Mouse (Mus musculus) embryonic facial prominence, embryonic 12.5 days (tissue): ENCODE results near the gene Lhpp. TPM values are rescaled to one million over a fixed set of nuclear protein-coding genes. Genes with fewer than 3 reads are reported as not detected.
A peak's percentile ranks its signal among the peaks of the same experiment; 100 is the strongest.

Source experiments
- ATAC-seq: fragments of 200-750 bp; cut with Nextera tagmentation; 2 replicates; pipeline ENCODE4 v1.8.0; 2017; ENCODE audit not compliant: insufficient number of reproducible peaks, insufficient read depth, low FRiP score, low TSS enrichment
- H3K27ac ChIP-seq: fragments of 300-500 bp; sonication (generic); 2 replicates; pipeline ENCODE4 v1.5.1; 2016; ENCODE audit warnings: mild to moderate bottlenecking
- H3K27me3 ChIP-seq: fragments of 300-500 bp; sonication (generic); 2 replicates; pipeline ENCODE4 v1.6.1; 2016; ENCODE audit warnings: mild to moderate bottlenecking, moderate library complexity
- H3K36me3 ChIP-seq: fragments of 300-500 bp; sonication (generic); 2 replicates; pipeline ENCODE4 v1.6.1; 2016; ENCODE audit warnings: mild to moderate bottlenecking
- H3K4me1 ChIP-seq: fragments of 300-500 bp; sonication (generic); 2 replicates; pipeline ENCODE4 v1.6.1; 2016
- H3K4me2 ChIP-seq: fragments of 300-500 bp; sonication (generic); replicated peaks from 2 replicates; pipeline ENCODE4 v1.6.1; 2016; ENCODE audit warnings: mild to moderate bottlenecking, moderate library complexity
- H3K4me3 ChIP-seq: fragments of 300-500 bp; sonication (generic); 2 replicates; pipeline ENCODE4 v1.5.1; 2016; ENCODE audit warnings: mild to moderate bottlenecking
- H3K9ac ChIP-seq: fragments of 300-500 bp; sonication (generic); 2 replicates; pipeline ENCODE4 v1.6.1; 2016; ENCODE audit warnings: mild to moderate bottlenecking, moderate library complexity
- H3K9me3 ChIP-seq: fragments of 300-500 bp; sonication (generic); 2 replicates; pipeline ENCODE4 v1.6.1; 2016; ENCODE audit warnings: mild to moderate bottlenecking, moderate library complexity
- WGBS: fragments of 180-500 bp; shearing (Covaris S2); methylation state at CpG from one replicate; pipeline ENCODE4 v1.1.7; 2016; 5-methylcytosine and 5-hydroxymethylcytosine counted together
- polyA plus RNA-seq: library from polyadenylated mRNA; unstranded; fragments of >200 nt; fragmentation: Nextera tagmentation; extraction: Ambion mirVana; gene quantifications from 2 replicates; pipeline ENCODE4 v1.2.1, GENCODE M21; 2016

Gene Lhpp
- polyA plus RNA-seq, 1 experiment from 2014 or later, result 17.8 TPM

DNA sequence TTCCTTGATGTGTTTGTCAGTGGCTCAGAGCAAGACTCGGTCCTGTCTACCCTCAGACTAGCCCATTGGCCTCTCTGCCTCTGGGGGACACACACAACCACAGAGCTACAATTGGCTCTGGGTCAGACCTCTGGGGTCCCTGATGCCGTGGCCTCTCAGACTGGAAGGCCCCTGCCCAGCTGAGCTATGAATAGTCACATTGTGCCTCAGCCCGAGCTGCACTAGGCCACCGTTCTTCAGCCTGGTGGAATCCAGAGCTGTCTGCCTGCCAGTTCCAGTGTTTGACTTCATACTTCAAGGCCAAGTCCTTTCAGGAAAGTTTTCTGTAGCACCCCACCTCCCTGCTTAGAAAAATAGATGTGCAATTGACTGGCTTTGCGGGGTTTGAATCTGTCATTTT, 78.3 kb downstream of the Lhpp start:
- Histone ChIP-seq H3K9me3 (no peaks in the 10 kb centered on the region), H3K27ac (peak overlapping the region; percentile 63), H3K36me3 (no peaks in the 10 kb centered on the region), H3K9ac (no peak overlapping the region), H3K4me3 (no peak overlapping the region), H3K4me2 (no peak overlapping the region), H3K27me3 (no peaks in the 10 kb centered on the region), H3K4me1 (peaks cover 20% of the 10 kb centered on the region; the same call in 1 of the 2 replicates)
- no peak for ATAC-seq
- 32% methylated on average over 5 of the region's 5 CpGs for WGBS

GRCm38 (mm10) chr7:132689722-132690121, 79.3 kb downstream of the Lhpp start:
- H3K9ac ChIP-seq, result no peak overlapping the region
- H3K4me3 ChIP-seq, result no peak overlapping the region
- WGBS, result 46% methylated on average over 5 of the region's 5 CpGs
- H3K4me2 ChIP-seq, result no peak overlapping the region
- peaks cover 20% of the 10 kb centered on the region; the same call in 1 of the 2 replicates for H3K4me1 ChIP-seq
- no peak for ATAC-seq
- no peaks in the 10 kb centered on the region for H3K36me3 ChIP-seq
- H3K9me3 ChIP-seq, result no peaks in the 10 kb centered on the region
- no peak overlapping the region for H3K27ac ChIP-seq
- H3K27me3 ChIP-seq, result no peaks in the 10 kb centered on the region

GRCm38 (mm10) chr7:132690716-132691472, 80.5 kb downstream of the Lhpp start:
- WGBS, result 86% methylated on average over 14 of the region's 14 CpGs
- H3K4me1 ChIP-seq, result peaks cover 20% of the 10 kb centered on the region; the same call in 1 of the 2 replicates
- H3K4me2 ChIP-seq, result no peak overlapping the region
- no peak overlapping the region for H3K27ac ChIP-seq
- ATAC-seq, result no peak
- no peaks in the 10 kb centered on the region for H3K9me3 ChIP-seq
- no peak overlapping the region for H3K9ac ChIP-seq
- no peaks in the 10 kb centered on the region for H3K36me3 ChIP-seq
- H3K27me3 ChIP-seq, result no peaks in the 10 kb centered on the region
- H3K4me3 ChIP-seq, result no peak overlapping the region

DNA sequence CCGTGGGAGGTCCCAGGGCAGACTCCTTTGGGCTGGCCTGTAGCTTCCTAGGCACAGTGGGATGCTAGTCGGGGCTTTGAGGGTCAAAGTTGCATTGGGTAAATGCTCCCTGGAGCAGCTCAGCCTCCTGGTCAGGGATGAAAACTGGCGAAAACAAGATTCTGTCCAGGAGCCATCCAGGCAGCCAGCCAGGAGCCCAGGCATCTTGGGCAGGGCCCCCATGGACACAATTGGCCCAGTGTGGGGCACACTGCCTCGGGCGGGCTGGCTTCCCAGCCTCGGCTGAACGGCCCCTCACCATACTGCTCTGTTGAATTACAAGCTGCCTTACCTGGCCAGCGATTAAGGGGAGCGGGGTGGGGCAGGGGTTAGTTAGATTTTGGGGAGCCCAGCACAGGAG, 82.3 kb downstream of the Lhpp start:
- peaks cover 20% of the 10 kb centered on the region; the same call in 1 of the 2 replicates for H3K4me1 ChIP-seq
- no peak overlapping the region for H3K27ac ChIP-seq
- no peaks in the 10 kb centered on the region for H3K36me3 ChIP-seq
- H3K4me2 ChIP-seq, result no peak overlapping the region
- 58% methylated on average over 9 of the region's 9 CpGs for whole genome bisulfite sequencing
- ATAC-seq, result no peak
- no peak overlapping the region for H3K9ac ChIP-seq
- no peaks in the 10 kb centered on the region for H3K9me3 ChIP-seq
- no peak overlapping the region for H3K4me3 ChIP-seq
- no peaks in the 10 kb centered on the region for H3K27me3 ChIP-seq

DNA sequence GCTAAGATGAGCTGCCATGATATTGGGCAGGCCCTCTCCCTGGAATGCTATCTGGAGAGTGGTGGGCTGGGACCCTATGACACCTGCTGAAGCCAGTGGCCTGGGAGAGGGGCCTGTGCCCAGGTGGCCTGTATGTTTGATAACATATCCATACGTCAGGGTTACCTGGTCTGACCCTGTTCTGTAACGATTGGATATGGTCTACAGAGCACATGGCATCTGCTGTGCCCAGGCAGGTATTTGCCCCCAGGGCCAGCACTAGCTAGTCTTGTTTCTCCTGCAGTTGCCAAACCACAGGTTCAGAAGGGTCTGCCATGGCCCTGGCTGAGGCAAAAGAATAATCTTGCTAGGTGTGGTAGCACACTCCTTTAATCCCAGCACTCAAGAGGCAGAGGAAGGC, 83.1 kb downstream of the Lhpp start:
- no peak for ATAC-seq
- no peaks in the 10 kb centered on the region for H3K9me3 ChIP-seq
- H3K4me1 ChIP-seq, result 0 out of 2 replicates have a peak, but pooled peaks cover 15% of the 10 kb centered on the region
- no peak overlapping the region for H3K4me2 ChIP-seq
- no peaks in the 10 kb centered on the region for H3K36me3 ChIP-seq
- H3K27ac ChIP-seq, result no peak overlapping the region
- no peak overlapping the region for H3K9ac ChIP-seq
- no peak overlapping the region for H3K4me3 ChIP-seq
- H3K27me3 ChIP-seq, result no peaks in the 10 kb centered on the region
- WGBS, result 76% methylated on average over 2 of the region's 2 CpGs

DNA sequence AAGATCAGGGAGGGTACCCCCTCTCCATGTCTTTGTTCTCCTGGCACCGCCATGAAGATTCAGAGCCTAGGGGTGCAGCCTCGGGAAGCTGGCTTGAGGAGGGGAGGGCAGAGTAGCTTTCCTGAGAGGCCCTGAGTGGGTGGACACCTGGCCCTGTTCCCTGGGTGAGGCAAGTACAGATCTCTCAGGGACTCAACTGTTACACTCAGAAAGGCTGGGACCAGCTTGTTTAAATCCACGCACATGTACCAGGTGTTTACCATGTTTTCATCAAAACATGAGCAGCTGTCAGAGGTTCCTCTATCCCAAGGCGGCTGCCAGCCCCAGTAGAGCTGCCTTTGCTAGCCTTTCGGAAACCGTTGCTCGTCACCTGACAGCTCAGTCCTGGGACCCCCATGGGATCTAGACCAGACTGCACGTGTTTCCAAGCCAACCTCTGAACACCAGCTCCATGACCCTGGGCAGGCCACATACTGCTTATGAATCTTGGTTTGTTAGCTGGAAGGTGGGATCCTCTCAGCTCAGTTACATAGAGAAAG, 86.9 kb downstream of the Lhpp start:
- Histone ChIP-seq H3K9me3 (no peaks in the 10 kb centered on the region), H3K36me3 (no peaks in the 10 kb centered on the region), H3K27ac (no peak overlapping the region), H3K4me3 (no peak overlapping the region), H3K4me2 (no peak overlapping the region), H3K27me3 (no peaks in the 10 kb centered on the region), H3K9ac (no peak overlapping the region), H3K4me1 (peaks cover 11% of the 10 kb centered on the region; the same call in 1 of the 2 replicates)
- WGBS, result 68% methylated on average over 8 of the region's 8 CpGs
- no peak for ATAC-seq

- H3K27me3 ChIP-seq, result no peaks in the 10 kb centered on the region
- no peaks in the 10 kb centered on the region for H3K9me3 ChIP-seq
- no peaks in the 10 kb centered on the region for H3K36me3 ChIP-seq
- H3K4me3 ChIP-seq, result no peak overlapping the region
- 86% methylated on average over 4 of the region's 4 CpGs for WGBS
- no peak overlapping the region for H3K4me2 ChIP-seq
- H3K4me1 ChIP-seq, result peaks cover 11% of the 10 kb centered on the region; the same call in 1 of the 2 replicates
- no peak for ATAC-seq
- H3K27ac ChIP-seq, result no peak overlapping the region
- H3K9ac ChIP-seq, result no peak overlapping the region
Observed at GRCm38 (mm10) chr7:132698737-132699136, 88.3 kb downstream of the Lhpp start.

GRCm38 (mm10) chr7:132699165-132699564, 88.7 kb downstream of the Lhpp start:
- H3K4me1 ChIP-seq, result peaks cover 11% of the 10 kb centered on the region; the same call in 1 of the 2 replicates
- H3K4me2 ChIP-seq, result no peak overlapping the region
- no peak overlapping the region for H3K9ac ChIP-seq
- 59% methylated on average over 4 of the region's 4 CpGs for WGBS
- no peak for ATAC-seq
- no peak overlapping the region for H3K4me3 ChIP-seq
- no peaks in the 10 kb centered on the region for H3K9me3 ChIP-seq
- H3K27me3 ChIP-seq, result no peaks in the 10 kb centered on the region
- H3K36me3 ChIP-seq, result no peaks in the 10 kb centered on the region
- H3K27ac ChIP-seq, result no peak overlapping the region

DNA sequence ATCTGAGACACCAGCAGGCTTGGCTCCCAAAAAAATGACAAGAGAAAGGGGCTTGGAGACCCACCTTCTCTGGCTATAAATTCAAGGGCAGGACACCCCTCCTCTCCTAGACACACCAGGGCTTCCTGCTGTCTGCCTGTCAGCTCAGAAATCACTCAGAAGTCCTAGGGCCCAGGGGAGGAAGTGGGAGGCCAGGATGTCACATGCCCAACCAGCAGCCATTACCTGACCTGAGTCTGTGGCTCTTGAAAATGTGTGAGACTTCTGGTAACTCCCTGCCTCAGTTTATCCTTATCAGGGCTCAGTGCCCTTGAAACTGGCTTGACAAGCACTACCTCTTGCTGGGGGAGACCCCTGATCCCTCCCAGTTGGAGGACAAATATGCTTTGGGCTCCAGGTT, 89.2 kb downstream of the Lhpp start:
- H3K27ac ChIP-seq, result no peak overlapping the region

GRCm38 (mm10) chr7:132700107-132700506, 89.7 kb downstream of the Lhpp start:
- WGBS, result 62% methylated on average over 4 of the region's 4 CpGs
- Histone ChIP-seq H3K27ac (no peak overlapping the region), H3K9ac (no peak overlapping the region), H3K4me2 (no peak overlapping the region), H3K36me3 (no peaks in the 10 kb centered on the region), H3K4me3 (no peak overlapping the region), H3K27me3 (no peaks in the 10 kb centered on the region), H3K4me1 (peaks cover 11% of the 10 kb centered on the region; the same call in 1 of the 2 replicates), H3K9me3 (no peaks in the 10 kb centered on the region)
- ATAC-seq, result 0 out of 2 replicates have a peak, but pooled peaks have one; percentile 37

More for the DNA sequence above, 89.2 kb downstream of the Lhpp start:
- Histone ChIP-seq H3K36me3 (no peaks in the 10 kb centered on the region), H3K9ac (no peak overlapping the region), H3K4me3 (no peak overlapping the region), H3K4me2 (no peak overlapping the region), H3K27me3 (no peaks in the 10 kb centered on the region), H3K4me1 (peaks cover 11% of the 10 kb centered on the region; the same call in 1 of the 2 replicates), H3K9me3 (no peaks in the 10 kb centered on the region)
- ATAC-seq, result no peak

DNA sequence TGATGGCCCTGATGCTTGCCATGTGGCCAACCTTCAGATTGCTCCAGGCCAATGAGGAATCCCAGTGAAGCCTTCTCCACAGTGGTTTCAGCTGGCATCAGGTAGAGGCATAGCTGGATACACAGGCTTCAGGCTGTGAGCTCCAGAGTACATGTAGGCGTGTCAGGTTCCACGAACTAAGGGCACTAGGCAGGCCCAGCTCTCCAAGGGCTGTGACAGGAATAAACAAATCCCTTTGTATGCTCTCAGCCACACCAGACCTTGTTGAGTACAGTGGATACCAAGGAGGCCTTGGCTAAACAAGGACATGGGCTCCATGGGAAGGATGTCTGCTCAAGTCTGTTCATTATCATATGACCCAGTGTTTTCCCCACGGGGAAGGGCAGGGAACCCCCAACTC, 91.0 kb downstream of the Lhpp start:
- Histone ChIP-seq H3K27ac (no peak overlapping the region), H3K27me3 (no peaks in the 10 kb centered on the region), H3K9me3 (no peaks in the 10 kb centered on the region), H3K4me2 (no peak overlapping the region), H3K4me1 (peaks cover 11% of the 10 kb centered on the region; the same call in 1 of the 2 replicates), H3K9ac (no peak overlapping the region), H3K4me3 (no peak overlapping the region), H3K36me3 (no peaks in the 10 kb centered on the region)
- 85% methylated on average over 3 of the region's 3 CpGs for WGBS
- ATAC-seq, result no peak

DNA sequence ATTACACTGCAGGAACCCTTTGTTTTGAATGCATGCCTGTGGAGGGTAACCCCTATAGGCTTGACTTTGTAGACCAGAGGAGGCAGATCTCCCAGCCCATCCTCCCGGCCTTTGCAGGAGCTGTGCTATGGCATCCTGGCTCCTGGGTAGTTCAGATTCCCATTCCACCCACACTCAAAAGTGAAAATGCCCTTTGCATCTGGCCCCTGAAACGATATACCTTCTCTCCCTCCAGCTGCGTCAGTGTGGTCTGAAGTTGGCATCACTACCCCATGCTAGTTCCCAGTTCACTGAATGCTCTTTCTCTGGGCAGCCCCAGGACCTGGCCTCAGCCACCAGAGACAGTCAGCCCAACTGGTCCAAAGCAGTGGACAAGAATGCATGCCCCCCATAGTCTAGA, 91.6 kb downstream of the Lhpp start:
- H3K4me3 ChIP-seq, result no peak overlapping the region
- no peak for ATAC-seq
- H3K9me3 ChIP-seq, result no peaks in the 10 kb centered on the region
- H3K9ac ChIP-seq, result no peak overlapping the region
- no peaks in the 10 kb centered on the region for H3K36me3 ChIP-seq
- H3K4me2 ChIP-seq, result no peak overlapping the region
- no peaks in the 10 kb centered on the region for H3K27me3 ChIP-seq
- H3K4me1 ChIP-seq, result peaks cover 11% of the 10 kb centered on the region; the same call in 1 of the 2 replicates
- H3K27ac ChIP-seq, result no peak overlapping the region
- 91% methylated on average over 3 of the region's 3 CpGs for WGBS
